Mouse (Mus musculus): ENCODE measurements around the gene Art3. TPM values are rescaled to one million over a fixed set of nuclear protein-coding genes. Genes with fewer than 3 reads are reported as not detected.
A peak's percentile ranks its signal among the peaks of the same experiment; 100 is the strongest.

The Art3 gene
- polyA plus RNA-seq, 1 experiment = 13.8 TPM

- Histone ChIP-seq H3K4me1 (ENCODE audit: control insufficient read depth, insufficient read depth, low read length) (peaks cover 2% of the 10 kb centered on the region; the same call in 1 of the 2 replicates), H3K4me3 (ENCODE audit: insufficient read depth, low read length) (no peak overlapping the region), H3K27ac (ENCODE audit: insufficient read depth, low read length) (no peak overlapping the region)
- no peak for TF ChIP-seq POLR2A (IDR thresholded peaks at IDR 0.05; ENCODE audit: extremely low read depth, insufficient read depth, low read length)
- no peak for TF ChIP-seq CTCF (IDR thresholded peaks at IDR 0.05; ENCODE audit: extremely low read depth, insufficient read depth, low read length)
Measured at GRCm38 (mm10) chr5:92387433-92387832, 55.8 kb downstream of the Art3 start.

GRCm38 (mm10) chr5:92389977-92390376 is 58.4 kb downstream of the Art3 start:
- Histone ChIP-seq H3K27ac (ENCODE audit: insufficient read depth, low read length) (no peak overlapping the region), H3K4me3 (ENCODE audit: insufficient read depth, low read length) (no peak overlapping the region), H3K4me1 (ENCODE audit: control insufficient read depth, insufficient read depth, low read length) (peaks cover 2% of the 10 kb centered on the region; the same call in 1 of the 2 replicates)
- no peak for TF ChIP-seq CTCF (IDR thresholded peaks at IDR 0.05; ENCODE audit: extremely low read depth, insufficient read depth, low read length)
- TF ChIP-seq POLR2A (IDR thresholded peaks at IDR 0.05; ENCODE audit: extremely low read depth, insufficient read depth, low read length) = no peak

- TF ChIP-seq CTCF (IDR thresholded peaks at IDR 0.05; ENCODE audit: extremely low read depth, insufficient read depth, low read length) (no peak), POLR2A (IDR thresholded peaks at IDR 0.05; ENCODE audit: extremely low read depth, insufficient read depth, low read length) (no peak)
- H3K27ac ChIP-seq (ENCODE audit: insufficient read depth, low read length) = no peak overlapping the region
- H3K4me3 ChIP-seq (ENCODE audit: insufficient read depth, low read length) = no peak overlapping the region
- peaks cover 2% of the 10 kb centered on the region; the same call in 1 of the 2 replicates for H3K4me1 ChIP-seq (ENCODE audit: control insufficient read depth, insufficient read depth, low read length)
Measured at GRCm38 (mm10) chr5:92390615-92391014, 59.0 kb downstream of the Art3 start.

GRCm38 (mm10) chr5:92392542-92392941 is 60.9 kb downstream of the Art3 start:
- TF ChIP-seq CTCF (IDR thresholded peaks at IDR 0.05; ENCODE audit: extremely low read depth, insufficient read depth, low read length) (no peak), POLR2A (IDR thresholded peaks at IDR 0.05; ENCODE audit: extremely low read depth, insufficient read depth, low read length) (no peak)
- H3K27ac ChIP-seq (ENCODE audit: insufficient read depth, low read length) = no peak overlapping the region
- H3K4me3 ChIP-seq (ENCODE audit: insufficient read depth, low read length) = no peak overlapping the region
- peaks cover 2% of the 10 kb centered on the region; the same call in 1 of the 2 replicates for H3K4me1 ChIP-seq (ENCODE audit: control insufficient read depth, insufficient read depth, low read length)

GRCm38 (mm10) chr5:92393863-92394262 is 62.2 kb downstream of the Art3 start:
- TF ChIP-seq CTCF (IDR thresholded peaks at IDR 0.05; ENCODE audit: extremely low read depth, insufficient read depth, low read length) (no peak), POLR2A (IDR thresholded peaks at IDR 0.05; ENCODE audit: extremely low read depth, insufficient read depth, low read length) (no peak)
- Histone ChIP-seq H3K4me3 (ENCODE audit: insufficient read depth, low read length) (no peak overlapping the region), H3K27ac (ENCODE audit: insufficient read depth, low read length) (no peak overlapping the region), H3K4me1 (ENCODE audit: control insufficient read depth, insufficient read depth, low read length) (peaks cover 2% of the 10 kb centered on the region; the same call in 1 of the 2 replicates)

- no peak overlapping the region for H3K27ac ChIP-seq (ENCODE audit: insufficient read depth, low read length)
- TF ChIP-seq CTCF (IDR thresholded peaks at IDR 0.05; ENCODE audit: extremely low read depth, insufficient read depth, low read length) (no peak), POLR2A (IDR thresholded peaks at IDR 0.05; ENCODE audit: extremely low read depth, insufficient read depth, low read length) (no peak)
- no peaks in the 10 kb centered on the region for H3K4me1 ChIP-seq (ENCODE audit: control insufficient read depth, insufficient read depth, low read length)
- no peak overlapping the region for H3K4me3 ChIP-seq (ENCODE audit: insufficient read depth, low read length)
Measured at GRCm38 (mm10) chr5:92395764-92396163, 64.1 kb downstream of the Art3 start.

GRCm38 (mm10) chr5:92396476-92396875 is 64.8 kb downstream of the Art3 start:
- no peak overlapping the region for H3K27ac ChIP-seq (ENCODE audit: insufficient read depth, low read length)
- TF ChIP-seq POLR2A (IDR thresholded peaks at IDR 0.05; ENCODE audit: extremely low read depth, insufficient read depth, low read length) (no peak), CTCF (IDR thresholded peaks at IDR 0.05; ENCODE audit: extremely low read depth, insufficient read depth, low read length) (no peak)
- no peaks in the 10 kb centered on the region for H3K4me1 ChIP-seq (ENCODE audit: control insufficient read depth, insufficient read depth, low read length)
- no peak overlapping the region for H3K4me3 ChIP-seq (ENCODE audit: insufficient read depth, low read length)

GRCm38 (mm10) chr5:92398153-92398552 is 66.5 kb downstream of the Art3 start:
- TF ChIP-seq CTCF (IDR thresholded peaks at IDR 0.05; ENCODE audit: extremely low read depth, insufficient read depth, low read length) = peak; percentile 83
- TF ChIP-seq POLR2A (IDR thresholded peaks at IDR 0.05; ENCODE audit: extremely low read depth, insufficient read depth, low read length) = no peak
- Histone ChIP-seq H3K27ac (ENCODE audit: insufficient read depth, low read length) (no peak overlapping the region), H3K4me1 (ENCODE audit: control insufficient read depth, insufficient read depth, low read length) (no peaks in the 10 kb centered on the region), H3K4me3 (ENCODE audit: insufficient read depth, low read length) (no peak overlapping the region)

- no peak overlapping the region for H3K4me3 ChIP-seq (ENCODE audit: insufficient read depth, low read length)
- TF ChIP-seq POLR2A (IDR thresholded peaks at IDR 0.05; ENCODE audit: extremely low read depth, insufficient read depth, low read length) = no peak
- no peak for TF ChIP-seq CTCF (IDR thresholded peaks at IDR 0.05; ENCODE audit: extremely low read depth, insufficient read depth, low read length)
- no peaks in the 10 kb centered on the region; the same call in 1 of the 2 replicates for H3K4me1 ChIP-seq (ENCODE audit: control insufficient read depth, insufficient read depth, low read length)
Measured at GRCm38 (mm10) chr5:92402816-92403215, 71.2 kb downstream of the Art3 start.

GRCm38 (mm10) chr5:92403562-92404399 is 72.2 kb downstream of the Art3 start:
- Histone ChIP-seq H3K4me1 (ENCODE audit: control insufficient read depth, insufficient read depth, low read length) (no peaks in the 10 kb centered on the region; the same call in 1 of the 2 replicates), H3K4me3 (ENCODE audit: insufficient read depth, low read length) (no peak overlapping the region), H3K27ac (ENCODE audit: insufficient read depth, low read length) (no peak overlapping the region)
- TF ChIP-seq POLR2A (IDR thresholded peaks at IDR 0.05; ENCODE audit: extremely low read depth, insufficient read depth, low read length) = no peak
- no peak for TF ChIP-seq CTCF (IDR thresholded peaks at IDR 0.05; ENCODE audit: extremely low read depth, insufficient read depth, low read length)

More at GRCm38 (mm10) chr5:92402816-92403215, 71.2 kb downstream of the Art3 start:
- no peak overlapping the region for H3K27ac ChIP-seq (ENCODE audit: insufficient read depth, low read length)
